Mouse (Mus musculus): ENCODE measurements around the gene Mfap2.

DNA sequence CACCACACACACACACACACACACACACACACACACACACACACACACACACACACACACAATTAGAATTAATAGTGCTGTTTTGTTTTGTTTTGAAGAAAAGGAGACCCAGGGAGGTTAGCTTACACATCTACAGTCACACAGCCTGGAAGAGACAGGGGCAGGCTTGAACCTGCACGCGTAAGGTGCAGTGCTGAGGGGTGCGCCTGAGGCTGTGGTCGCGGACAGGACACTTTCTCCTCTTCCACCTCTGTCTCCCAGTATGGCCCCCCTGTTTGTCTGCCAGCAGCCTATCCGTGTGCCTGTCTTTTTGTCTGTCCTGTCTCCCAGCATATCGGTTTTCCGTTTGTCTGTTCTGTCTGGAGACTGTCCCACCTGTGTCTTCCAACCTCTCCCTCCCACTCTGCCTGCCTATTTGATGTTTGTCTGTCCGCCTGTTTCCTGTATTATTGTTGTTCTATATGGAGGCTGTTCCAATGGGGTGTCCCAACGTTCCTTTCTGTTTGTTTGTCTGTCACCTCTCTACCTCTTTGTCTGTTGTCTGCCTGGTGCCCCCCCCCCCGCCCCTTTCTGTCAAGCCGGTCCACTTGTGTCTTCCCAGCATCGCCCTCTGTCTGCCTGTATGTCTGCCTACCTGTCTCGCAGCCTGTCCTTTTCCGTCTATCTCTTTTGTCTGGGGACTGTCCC is 24.1 kb upstream of the Mfap2 start:
- TF ChIP-seq CTCF (IDR thresholded peaks at IDR 0.05; ENCODE audit: low read depth, low read length) (no peak), TAL1 (conservative IDR thresholded peaks at IDR 0.05; ENCODE audit: low read depth, low read length) (no peak), GATA1 (IDR thresholded peaks at IDR 0.05; ENCODE audit: borderline replicate concordance, low read length) (no peak), POLR2AphosphoS5 (IDR thresholded peaks at IDR 0.05; ENCODE audit: insufficient replicate concordance, low read depth, low read length) (no peak)

Measured in G1E (cell line).